Mouse (Mus musculus) embryonic facial prominence, embryonic 14.5 days (tissue): ENCODE data around the gene Rpl41. TPM values are rescaled to one million over a fixed set of nuclear protein-coding genes. Genes with fewer than 3 reads are reported as not detected.
"Not testable (repeated sequence)": the region's sequence is repeated elsewhere in the genome, so short reads cannot be mapped to it uniquely, and the experiment has no call there.

Experiments used
- ATAC-seq: fragments of 200-750 bp; cut with Nextera tagmentation; 2 replicates; pipeline ENCODE4 v1.8.0; 2017; ENCODE audit warnings: low read depth, moderate number of reproducible peaks, moderate TSS enrichment
- DNase-seq: peaks from one replicate; pipeline ENCODE4 v3.0.0-alpha.2; 2015; ENCODE audit warnings: low spot score
- H3K27ac ChIP-seq: fragments of 300-500 bp; sonication (generic); replicated peaks from 2 replicates; pipeline ENCODE4 v1.5.1; 2014; ENCODE audit warnings: low read depth, mild to moderate bottlenecking, low read length, moderate library complexity
- H3K27me3 ChIP-seq: fragments of 300-500 bp; sonication (generic); replicated peaks from 2 replicates; pipeline ENCODE4 v1.6.1; 2014; ENCODE audit warnings: low read length; ENCODE audit not compliant: control insufficient read depth, insufficient read depth
- H3K36me3 ChIP-seq: fragments of 300-500 bp; sonication (generic); 2 replicates; pipeline ENCODE4 v1.6.1; 2014; ENCODE audit warnings: low read length, mixed read lengths; ENCODE audit not compliant: control insufficient read depth, insufficient read depth
- H3K4me1 ChIP-seq: fragments of 300-500 bp; sonication (generic); 2 replicates; pipeline ENCODE4 v1.6.1; 2014; ENCODE audit warnings: antibody characterized with exemption, low read length; ENCODE audit not compliant: control insufficient read depth, insufficient read depth
- H3K4me2 ChIP-seq: fragments of 300-500 bp; sonication (generic); 2 replicates; pipeline ENCODE4 v1.6.1; 2014; ENCODE audit warnings: low read depth, mild to moderate bottlenecking, low read length, moderate library complexity, mixed read lengths
- H3K4me3 ChIP-seq: fragments of 300-500 bp; sonication (generic); 2 replicates; pipeline ENCODE4 v1.5.1; 2014; ENCODE audit warnings: low read depth, mild to moderate bottlenecking, low read length
- H3K9ac ChIP-seq: fragments of 300-500 bp; sonication (generic); 2 replicates; pipeline ENCODE4 v1.6.1; 2014; ENCODE audit warnings: low read depth, mild to moderate bottlenecking, low read length, moderate library complexity, mixed read lengths
- H3K9me3 ChIP-seq: fragments of 300-500 bp; sonication (generic); 2 replicates; pipeline ENCODE4 v1.6.1; 2016; ENCODE audit warnings: low read length; ENCODE audit not compliant: control insufficient read depth
- WGBS: fragments of 180-500 bp; shearing (Covaris S2); extraction: QIAGEN DNeasy Blood & Tissue Kit; methylation state at CpG from one replicate; pipeline ENCODE4 v1.1.7; 2014; 5-methylcytosine and 5-hydroxymethylcytosine counted together
- polyA plus RNA-seq: library from polyadenylated mRNA; unstranded; fragments of >200 nt; fragmentation: Nextera tagmentation; extraction: Ambion mirVana; gene quantifications from 2 replicates; pipeline ENCODE4 v1.2.1, GENCODE M21; 2014

The Rpl41 gene
- polyA plus RNA-seq, 1 experiment from 2014 or later = 5,119 TPM

GRCm38 (mm10) chr10:128565788-128566531 is 16.9 kb upstream of the Rpl41 start, which contains the start of gene Pa2g4:
Gene Pa2g4 (minus strand): TSS chr10:128565987.
- WGBS = under 1% methylated on average over 49 of the region's 58 CpGs
- peaks cover 34% of the 10 kb centered on the region for H3K36me3 ChIP-seq
- peak within 1 kb of the TSS; percentile 99 for H3K4me3 ChIP-seq
- peak within 1 kb of the TSS; percentile 97 for H3K9ac ChIP-seq
- ATAC-seq (peak; percentile 99), DNase-seq (peak; percentile 99)
- H3K27me3 ChIP-seq = no peaks in the 10 kb centered on the region
- peak within 1 kb of the TSS; percentile 94 for H3K27ac ChIP-seq
- peak within 1 kb of the TSS; percentile 78 for H3K4me2 ChIP-seq
- H3K9me3 ChIP-seq = no peaks in the 10 kb centered on the region
- peaks cover 8% of the 10 kb centered on the region for H3K4me1 ChIP-seq

- peak overlapping the region; percentile 78 for H3K4me2 ChIP-seq
- H3K27me3 ChIP-seq = no peaks in the 10 kb centered on the region
- under 1% methylated on average over 26 of the region's 46 CpGs for WGBS
- H3K36me3 ChIP-seq = peaks cover 40% of the 10 kb centered on the region
- H3K9me3 ChIP-seq = no peaks in the 10 kb centered on the region
- DNase-seq (peak; percentile 29), ATAC-seq (peak; percentile 17)
- peak overlapping the region; percentile 99 for H3K4me3 ChIP-seq
- H3K9ac ChIP-seq = peak overlapping the region; percentile 97
- H3K4me1 ChIP-seq = peaks cover 8% of the 10 kb centered on the region
- H3K27ac ChIP-seq = peak overlapping the region; percentile 94
Observed at GRCm38 (mm10) chr10:128565206-128565787, 16.2 kb upstream of the Rpl41 start.

GRCm38 (mm10) chr10:128563544-128563943 is 14.4 kb upstream of the Rpl41 start:
- WGBS = 84% methylated on average over 6 of the region's 6 CpGs
- H3K4me2 ChIP-seq = peak overlapping the region; percentile 78; the same call in 1 of the 2 replicates
- DNase-seq (no peak), ATAC-seq (no peak)
- no peak overlapping the region for H3K9ac ChIP-seq
- peaks cover 8% of the 10 kb centered on the region for H3K4me1 ChIP-seq
- H3K9me3 ChIP-seq = no peaks in the 10 kb centered on the region
- H3K27me3 ChIP-seq = no peaks in the 10 kb centered on the region
- H3K27ac ChIP-seq = no peak overlapping the region
- H3K4me3 ChIP-seq = peak overlapping the region; percentile 99; the same call in 1 of the 2 replicates
- peaks cover 53% of the 10 kb centered on the region for H3K36me3 ChIP-seq

GRCm38 (mm10) chr10:128556963-128557362 is 7.9 kb upstream of the Rpl41 start:
- no peak for ATAC-seq
- DNase-seq = no peak
- Histone ChIP-seq H3K4me3 (no peak overlapping the region), H3K27me3 (no peaks in the 10 kb centered on the region), H3K9me3 (no peaks in the 10 kb centered on the region), H3K27ac (no peak overlapping the region), H3K4me2 (no peak overlapping the region), H3K36me3 (peaks cover 50% of the 10 kb centered on the region), H3K9ac (no peak overlapping the region), H3K4me1 (no peaks in the 10 kb centered on the region)
- 61% methylated on average over 6 of the region's 6 CpGs for WGBS

GRCm38 (mm10) chr10:128556286-128556685 is 7.2 kb upstream of the Rpl41 start:
- no peaks in the 10 kb centered on the region for H3K4me1 ChIP-seq
- H3K27ac ChIP-seq = no peak overlapping the region
- no peak overlapping the region for H3K9ac ChIP-seq
- H3K4me2 ChIP-seq = no peak overlapping the region
- no peaks in the 10 kb centered on the region for H3K9me3 ChIP-seq
- H3K27me3 ChIP-seq = no peaks in the 10 kb centered on the region
- H3K36me3 ChIP-seq = peaks cover 43% of the 10 kb centered on the region
- no peak for DNase-seq
- no peak for ATAC-seq
- no peak overlapping the region for H3K4me3 ChIP-seq

GRCm38 (mm10) chr10:128555567-128555966 is 6.5 kb upstream of the Rpl41 start:
- H3K4me3 ChIP-seq, H3K9ac ChIP-seq, DNase-seq, H3K4me2 ChIP-seq, ATAC-seq, H3K27ac ChIP-seq, H3K9me3 ChIP-seq, H3K4me1 ChIP-seq, H3K27me3 ChIP-seq: not testable (repeated sequence)
- peaks cover 36% of the 10 kb centered on the region for H3K36me3 ChIP-seq
- WGBS = 90% methylated on average over 1 of the region's 1 CpGs

GRCm38 (mm10) chr10:128550144-128550823 is 1.2 kb upstream of the Rpl41 start:
- H3K4me2 ChIP-seq, H3K36me3 ChIP-seq, ATAC-seq, H3K9me3 ChIP-seq, H3K4me3 ChIP-seq, H3K27me3 ChIP-seq, H3K4me1 ChIP-seq, DNase-seq, H3K27ac ChIP-seq, H3K9ac ChIP-seq: not testable (repeated sequence)
- WGBS = 89% methylated on average over 11 of the region's 11 CpGs

DNA sequence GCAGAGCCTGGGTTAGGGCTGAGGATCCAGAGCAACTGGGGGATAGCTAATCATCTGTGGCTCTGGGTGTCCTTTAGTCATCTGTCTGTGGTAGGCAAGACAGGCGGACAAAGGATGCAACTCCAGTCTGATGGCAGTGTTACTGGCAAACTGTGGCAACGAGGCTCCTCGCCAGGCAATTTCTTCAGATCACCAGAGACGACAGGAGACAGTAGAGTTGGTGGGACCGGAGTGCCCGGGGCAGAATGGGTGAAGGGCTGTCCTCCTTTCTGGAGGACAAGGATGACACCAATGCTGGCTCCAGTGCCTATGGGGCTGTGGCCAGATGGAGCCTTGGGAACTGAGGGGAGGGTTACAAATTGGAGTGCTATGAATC is 565 bp upstream of the Rpl41 start:
- not testable (repeated sequence) for ATAC-seq, H3K4me3 ChIP-seq, H3K4me1 ChIP-seq, H3K9me3 ChIP-seq, H3K27me3 ChIP-seq, DNase-seq, H3K9ac ChIP-seq
- Histone ChIP-seq H3K36me3 (peaks cover 12% of the 10 kb centered on the region), H3K27ac (peak overlapping the region; percentile 71), H3K4me2 (0 out of 2 replicates have a peak overlapping the region, but pooled peaks have one; percentile 85)
- 72% methylated on average over 6 of the region's 6 CpGs for WGBS
